Mouse (Mus musculus): ENCODE results near the gene Hspb11. TPM values are rescaled to one million over a fixed set of nuclear protein-coding genes. Genes with fewer than 3 reads are reported as not detected.

Gene Hspb11
- total RNA-seq (2022): 10 to 100 TPM; 14.2 to 20.6 (median 19.4) TPM

GRCm38 (mm10) chr4:107253125-107254091 lies at the start of gene Hspb11, which contains the start of gene Lrrc42:
Gene Hspb11, plus strand, starts transcription at chr4:107253593.
Gene Lrrc42, minus strand, starts transcription at chr4:107253532.
- peak; percentile 79 to 95 for DNase-seq (ENCODE audit: low spot score in 2 of 2)

- DNase-seq (ENCODE audit: low spot score in 2 of 2): no peak
Measured at GRCm38 (mm10) chr4:107207016-107207415, 46.4 kb upstream of the Hspb11 start.

GRCm38 (mm10) chr4:107208880-107209279 lies 44.5 kb upstream of the Hspb11 start, which contains the start of gene Ldlrad1:
Gene Ldlrad1, plus strand, starts transcription at chr4:107209180.
- no peak for DNase-seq (ENCODE audit: low spot score in 2 of 2)

- no peak for DNase-seq (ENCODE audit: low spot score in 2 of 2)
Measured at GRCm38 (mm10) chr4:107210483-107211097, 42.8 kb upstream of the Hspb11 start.

- peak in 1 of 2 experiments; percentile 27 for DNase-seq (ENCODE audit: low spot score in 2 of 2)
Measured at GRCm38 (mm10) chr4:107211465-107211864, 41.9 kb upstream of the Hspb11 start.

- DNase-seq (ENCODE audit: low spot score in 2 of 2): no peak
Measured at GRCm38 (mm10) chr4:107211936-107212335, 41.5 kb upstream of the Hspb11 start.

- DNase-seq (ENCODE audit: low spot score in 2 of 2): no peak
Measured at GRCm38 (mm10) chr4:107213279-107214011, 39.9 kb upstream of the Hspb11 start.

- DNase-seq (ENCODE audit: low spot score in 2 of 2): no peak
Measured at GRCm38 (mm10) chr4:107217574-107217973, 35.8 kb upstream of the Hspb11 start.

- DNase-seq (ENCODE audit: low spot score in 2 of 2): no peak
Measured at GRCm38 (mm10) chr4:107221524-107221923, 31.9 kb upstream of the Hspb11 start.

- DNase-seq (ENCODE audit: low spot score in 2 of 2): peak in 1 of 2 experiments; percentile 14
Measured at GRCm38 (mm10) chr4:107223225-107224204, 29.9 kb upstream of the Hspb11 start.

- no peak for DNase-seq (ENCODE audit: low spot score in 2 of 2)
Measured at GRCm38 (mm10) chr4:107226313-107226712, 27.1 kb upstream of the Hspb11 start.

GRCm38 (mm10) chr4:107232219-107232618 lies 21.2 kb upstream of the Hspb11 start:
- DNase-seq (ENCODE audit: low spot score in 2 of 2): no peak

- no peak for DNase-seq (ENCODE audit: low spot score in 2 of 2)
Measured at GRCm38 (mm10) chr4:107238253-107238652, 15.1 kb upstream of the Hspb11 start.

GRCm38 (mm10) chr4:107240196-107240595 lies 13.2 kb upstream of the Hspb11 start:
- DNase-seq (ENCODE audit: low spot score in 2 of 2): no peak

- DNase-seq (ENCODE audit: low spot score in 2 of 2): no peak
Measured at GRCm38 (mm10) chr4:107243365-107244333, 9.7 kb upstream of the Hspb11 start.

- no peak for DNase-seq (ENCODE audit: low spot score in 2 of 2)
Measured at GRCm38 (mm10) chr4:107245368-107245767, 8.0 kb upstream of the Hspb11 start.

GRCm38 (mm10) chr4:107246040-107246439 lies 7.4 kb upstream of the Hspb11 start:
- no peak for DNase-seq (ENCODE audit: low spot score in 2 of 2)

GRCm38 (mm10) chr4:107247110-107247509 lies 6.3 kb upstream of the Hspb11 start:
- no peak for DNase-seq (ENCODE audit: low spot score in 2 of 2)

GRCm38 (mm10) chr4:107248061-107248460 lies 5.3 kb upstream of the Hspb11 start:
- no peak for DNase-seq (ENCODE audit: low spot score in 2 of 2)
